Mouse (Mus musculus) CH12.LX (cell line): ENCODE data around the gene Recql5.

ENCODE experiments used
- CTCF ChIP-seq, 2 experiments: IDR thresholded peaks in 1 of 2; conservative IDR thresholded peaks in 1 of 2; 2 replicates each; pipeline ENCODE4 v1.5.1; 2011 to 2012; ENCODE audit warnings: low read depth in 2 of 2, low read length in 2 of 2, improper control_type of control experiment in 1 of 2, inconsistent platforms in 1 of 2, mild to moderate bottlenecking in 1 of 2, moderate library complexity in 1 of 2
- E2F4 ChIP-seq: IDR thresholded peaks from 2 replicates; pipeline ENCODE4 v1.6.1; 2011; ENCODE audit warnings: low read depth, low read length, improper control_type of control experiment; ENCODE audit not compliant: insufficient replicate concordance
- EP300 ChIP-seq: IDR thresholded peaks from 2 replicates; pipeline ENCODE4 v1.6.1; 2011; ENCODE audit warnings: low read length, improper control_type of control experiment
- JUN ChIP-seq: IDR thresholded peaks from 2 replicates; pipeline ENCODE4 v1.6.1; 2011; ENCODE audit warnings: low read depth, mild to moderate bottlenecking, low read length, improper control_type of control experiment, moderate library complexity; ENCODE audit not compliant: insufficient read depth
- MAZ ChIP-seq: IDR thresholded peaks from 2 replicates; pipeline ENCODE4 v1.6.1; 2012; ENCODE audit warnings: low read depth, mild to moderate bottlenecking, inconsistent platforms, low read length, improper control_type of control experiment, moderate library complexity
- MEF2A ChIP-seq: IDR thresholded peaks from 2 replicates; pipeline ENCODE4 v1.6.1; 2014; ENCODE audit warnings: low read depth, mild to moderate bottlenecking, inconsistent platforms, low read length, improper control_type of control experiment, borderline replicate concordance
- MXI1 ChIP-seq: IDR thresholded peaks from 2 replicates; pipeline ENCODE4 v1.6.1; 2011; ENCODE audit warnings: mild to moderate bottlenecking, low read depth, low read length, improper control_type of control experiment
- ZC3H11A ChIP-seq: IDR thresholded peaks from 2 replicates; pipeline ENCODE4 v1.6.1; 2012; ENCODE audit warnings: low read depth, mild to moderate bottlenecking, inconsistent platforms, low read length, improper control_type of control experiment

DNA sequence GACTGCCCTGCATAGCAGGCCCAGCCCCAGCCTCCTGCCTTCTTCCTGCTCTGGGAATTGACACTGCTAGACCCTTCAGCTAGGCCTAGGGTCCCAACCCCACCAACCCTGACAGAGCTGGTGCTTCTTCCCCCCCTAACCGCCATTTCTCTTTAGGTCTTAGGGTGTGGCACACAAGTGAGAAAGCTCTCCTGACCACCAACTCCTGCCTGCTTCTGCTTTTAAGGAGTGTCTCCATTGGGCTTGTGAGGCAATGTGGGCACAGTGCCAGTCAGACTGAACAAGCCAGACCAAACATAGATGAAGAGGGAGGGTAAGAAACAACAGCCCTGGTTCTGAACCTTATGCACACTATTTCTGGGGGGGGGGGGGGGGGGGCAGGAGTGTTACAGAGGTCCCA is 30.4 kb downstream of the Recql5 start:
- no peak for TF ChIP-seq JUN
- no peak for TF ChIP-seq MXI1
- no peak for TF ChIP-seq E2F4
- no peak for TF ChIP-seq MEF2A
- TF ChIP-seq ZC3H11A = no peak
- no peak for TF ChIP-seq CTCF (conservative IDR thresholded peaks at IDR 0.05 in 1 of 2, IDR thresholded peaks at IDR 0.05 in 1 of 2; ENCODE audit: low read depth in 2 of 2, low read length in 2 of 2)
- no peak for TF ChIP-seq EP300
- no peak for TF ChIP-seq MAZ
